26 mouse cellular contexts compared by ENCODE assay signal in genomic region chr3:131016104-131016503, GRCm38 (mm10).
DNase-seq lines count a peak whose midpoint lies in the region; ATAC-seq and TF ChIP-seq lines count a peak whose summit lies in the region.
"Had no signal": no experiment of that assay in that cellular context is flagged by ENCODE, and none has a peak within 500 bp of the region (broad histone marks: within the 10 kb centered on the region; RNA-seq: fewer than 3 reads in every experiment).

No protein-coding gene starts in this region.

- no peak for TF ChIP-seq CTCF in Patski (IDR thresholded peaks at IDR 0.05)

- 39% methylated on average over 10 of the region's 10 CpGs for WGBS in neural tube, embryonic 11.5 days
- 37% methylated on average over 10 of the region's 10 CpGs for WGBS in neural tube, embryonic 15.5 days
- WGBS in forebrain, embryonic 13.5 days, result 60% methylated on average over 10 of the region's 10 CpGs
- WGBS in kidney, embryonic 14.5 days, result 49% methylated on average over 10 of the region's 10 CpGs

- H3K9me3 ChIP-seq in neural tube, embryonic 11.5 days (ENCODE audit: control insufficient read depth, low read length), result no peaks in the 10 kb centered on the region
- no peaks in the 10 kb centered on the region for H3K9me3 ChIP-seq in neural tube, embryonic 15.5 days (replicated peaks)
- H3K9me3 ChIP-seq in forebrain, embryonic 13.5 days (replicated peaks), result no peaks in the 10 kb centered on the region
- no peaks in the 10 kb centered on the region for H3K9me3 ChIP-seq in kidney, embryonic 14.5 days (ENCODE audit: control insufficient read depth, low read length)
- H3K9me3 ChIP-seq: embryonic facial prominence, embryonic 13.5 days; embryonic facial prominence, embryonic 15.5 days had no signal

- no peak overlapping the region for H3K4me2 ChIP-seq in neural tube, embryonic 11.5 days (ENCODE audit: low read depth)
- H3K4me2 ChIP-seq in neural tube, embryonic 15.5 days, result no peak overlapping the region
- no peak overlapping the region for H3K4me2 ChIP-seq in forebrain, embryonic 13.5 days
- H3K4me2 ChIP-seq in kidney, embryonic 14.5 days (replicated peaks; ENCODE audit: low read depth, low read length), result no peak overlapping the region
- H3K4me2 ChIP-seq: embryonic facial prominence, embryonic 13.5 days; embryonic facial prominence, embryonic 15.5 days had no signal

- POLR2A ChIA-PET in Patski (lab: Charles Lee), result no interaction called here

- no peak for ATAC-seq in neural tube, embryonic 11.5 days (ENCODE audit: insufficient read depth, low FRiP score, low TSS enrichment)
- no peak for ATAC-seq in neural tube, embryonic 15.5 days (ENCODE audit: low FRiP score)
- peak; percentile 66 for ATAC-seq in Patski
- peak; percentile 27 for ATAC-seq in granulocyte monocyte progenitor cell, adult 5-6 weeks (replicated peaks; ENCODE audit: poor library complexity, severe bottlenecking)
- peak; percentile 32 for ATAC-seq in megakaryocyte progenitor cell, adult 5-6 weeks (replicated peaks; ENCODE audit: poor library complexity)
- ATAC-seq in forebrain, embryonic 13.5 days, result no peak
- no peak for ATAC-seq in kidney, embryonic 14.5 days (ENCODE audit: low FRiP score, low TSS enrichment)
- ATAC-seq: CD4-positive, CD25-positive, alpha-beta regulatory T cell, adult 4 months; forebrain, embryonic 14.5 days; forebrain, embryonic 16.5 days had no signal

- H3K27ac ChIP-seq in neural tube, embryonic 11.5 days (ENCODE audit: low read depth, low read length), result no peak overlapping the region
- H3K27ac ChIP-seq in neural tube, embryonic 15.5 days (replicated peaks), result no peak overlapping the region
- no peak overlapping the region for H3K27ac ChIP-seq in forebrain, embryonic 13.5 days
- no peak overlapping the region for H3K27ac ChIP-seq in kidney, embryonic 14.5 days (ENCODE audit: low read depth, low read length)
- H3K27ac ChIP-seq: embryonic facial prominence, embryonic 13.5 days; embryonic facial prominence, embryonic 15.5 days had no signal

- no peak overlapping the region for H3K4me3 ChIP-seq in neural tube, embryonic 11.5 days (ENCODE audit: low read depth, low read length)
- no peak overlapping the region for H3K4me3 ChIP-seq in neural tube, embryonic 15.5 days (replicated peaks)
- H3K4me3 ChIP-seq in forebrain, embryonic 13.5 days, result no peak overlapping the region
- H3K4me3 ChIP-seq in kidney, embryonic 14.5 days (ENCODE audit: low read length), result no peak overlapping the region
- H3K4me3 ChIP-seq: embryonic facial prominence, embryonic 13.5 days; embryonic facial prominence, embryonic 15.5 days; erythroblast, embryonic 14.5 days had no signal

- in situ Hi-C loops in Patski (cut with MboI; ENCODE audit: low pct_unique_long_range_greater_than_20kb), result no loop called here

- H3K27me3 ChIP-seq in neural tube, embryonic 11.5 days (ENCODE audit: control insufficient read depth, insufficient read depth, low read length), result no peaks in the 10 kb centered on the region
- H3K27me3 ChIP-seq in neural tube, embryonic 15.5 days (replicated peaks), result no peaks in the 10 kb centered on the region
- no peaks in the 10 kb centered on the region for H3K27me3 ChIP-seq in Patski
- no peaks in the 10 kb centered on the region for H3K27me3 ChIP-seq in forebrain, embryonic 13.5 days
- H3K27me3 ChIP-seq in kidney, embryonic 14.5 days (ENCODE audit: control insufficient read depth, insufficient read depth, low read length), result no peaks in the 10 kb centered on the region
- H3K27me3 ChIP-seq: CH12.LX; embryonic facial prominence, embryonic 13.5 days; embryonic facial prominence, embryonic 15.5 days had no signal

- no peaks in the 10 kb centered on the region for H3K36me3 ChIP-seq in neural tube, embryonic 11.5 days (ENCODE audit: control insufficient read depth, insufficient read depth, low read length)
- no peaks in the 10 kb centered on the region for H3K36me3 ChIP-seq in neural tube, embryonic 15.5 days
- no peaks in the 10 kb centered on the region for H3K36me3 ChIP-seq in forebrain, embryonic 13.5 days (ENCODE audit: poor library complexity, severe bottlenecking)
- no peaks in the 10 kb centered on the region for H3K36me3 ChIP-seq in kidney, embryonic 14.5 days (ENCODE audit: control insufficient read depth, insufficient read depth, low read length)
- H3K36me3 ChIP-seq: embryonic facial prominence, embryonic 13.5 days; embryonic facial prominence, embryonic 15.5 days; G1E had no signal

- DNase-seq in neural tube, embryonic 11.5 days (ENCODE audit: low spot score), result peak; percentile 19
- peak; percentile 57 for DNase-seq in Patski (ENCODE audit: low read depth, low spot score)
- DNase-seq: adrenal gland, adult 2 months; adrenal gland, postnatal 10 days; adrenal gland, postnatal 25 days; B cell, adult 2 months; cerebellum, adult 11 months; cerebellum, adult 18-20 months; cerebellum, adult 8-10 months; cerebellum, adult 9-11 months; cerebellum, postnatal 14 days; cerebellum, postnatal 36 days; embryo, embryonic 11 days had no signal

- no peak overlapping the region for H3K9ac ChIP-seq in neural tube, embryonic 11.5 days (ENCODE audit: low read length)
- H3K9ac ChIP-seq in neural tube, embryonic 15.5 days (replicated peaks), result no peak overlapping the region
- H3K9ac ChIP-seq in forebrain, embryonic 13.5 days, result no peak overlapping the region
- no peak overlapping the region for H3K9ac ChIP-seq in kidney, embryonic 14.5 days (ENCODE audit: low read depth, low read length)
- H3K9ac ChIP-seq: embryonic facial prominence, embryonic 13.5 days; embryonic facial prominence, embryonic 15.5 days had no signal

- CTCF ChIA-PET in Patski (lab: Charles Lee), result interaction anchor here (0.7 to 1.0 kb wide), 2 partner anchors 13 to 21 kb away, joined by 3 to 4 read pairs; no protein-coding TSS in a partner anchor

- H3K4me1 ChIP-seq in neural tube, embryonic 11.5 days (ENCODE audit: control insufficient read depth, insufficient read depth, low read length), result peaks cover 6% of the 10 kb centered on the region
- peaks cover 15% of the 10 kb centered on the region for H3K4me1 ChIP-seq in neural tube, embryonic 15.5 days
- peaks cover 9% of the 10 kb centered on the region for H3K4me1 ChIP-seq in forebrain, embryonic 13.5 days
- 0 out of 2 replicates have a peak, but pooled peaks cover 3% of the 10 kb centered on the region for H3K4me1 ChIP-seq in kidney, embryonic 14.5 days (ENCODE audit: control insufficient read depth, insufficient read depth, low read length)

Comparison
In these comparisons a context has a peak if more than half of its experiments do, and no peak if none do; other contexts are left out.
1. ATAC-seq: peak in Patski (single experiment), granulocyte monocyte progenitor cell, adult 5-6 weeks (single experiment) and megakaryocyte progenitor cell, adult 5-6 weeks (single experiment); none in neural tube, embryonic 11.5 days (single experiment), neural tube, embryonic 15.5 days (single experiment), forebrain, embryonic 13.5 days (single experiment) and kidney, embryonic 14.5 days (single experiment).